Mouse (Mus musculus) left cerebral cortex, postnatal 10 days (tissue): ENCODE results near the gene Gm14391. TPM values are rescaled to one million over a fixed set of nuclear protein-coding genes. Genes with fewer than 3 reads are reported as not detected.
"Not testable (repeated sequence)": the region's sequence is repeated elsewhere in the genome, so short reads cannot be mapped to it uniquely, and the experiment has no call there.

ENCODE experiments used
- DNase-seq, 2 experiments: peaks; one replicate each; pipeline ENCODE4 v3.0.0; 2021 to 2022; ENCODE audit warnings: low spot score in 2 of 2, mixed read lengths in 1 of 2; ENCODE audit errors: extremely low spot score in 1 of 2
- intact Hi-C: fragments of 180-260 bp; cut with DNase I; formaldehyde crosslinking; loops from one replicate; pipeline ENCODE4 v1.15.1; 2025
- total RNA-seq, 2 experiments: library from RNA; stranded (reverse); gene quantifications; 2 replicates each; pipeline ENCODE4 v1.2.3; 2021

The Gm14391 gene
- 10 to 100 TPM; 84.8 to 86.5 TPM for total RNA-seq

GRCm38 (mm10) chr2:175206732-175207131 lies at the start of gene Gm14391:
TSS of gene Gm14391 (minus strand) at chr2:175206917.
- intact Hi-C loops, DNase-seq: not testable (repeated sequence)

DNA sequence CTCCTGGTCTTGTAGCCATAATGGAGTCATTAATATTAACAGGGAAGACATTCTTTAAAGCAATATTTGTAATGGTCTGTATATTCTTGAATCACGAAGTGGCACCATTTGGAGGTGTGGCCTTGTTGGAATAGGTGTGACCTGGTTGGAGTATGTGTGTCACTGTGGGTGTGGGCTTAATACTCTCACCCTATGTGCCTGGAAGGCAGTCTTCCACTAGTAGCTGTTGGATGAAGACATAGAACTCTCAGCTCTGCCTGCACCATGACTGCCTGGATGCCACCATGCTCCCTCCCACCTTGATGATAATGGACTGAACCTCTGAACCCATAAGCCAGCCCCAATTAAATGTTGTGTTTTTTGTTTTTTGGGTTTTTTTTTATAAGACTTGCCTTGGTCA lies 27.7 kb downstream of the Gm14391 start:
- intact Hi-C loops, DNase-seq: not testable (repeated sequence)

- DNase-seq = no peak
- intact Hi-C loops = no loop called here
These were observed 30.4 kb downstream of the Gm14391 start for GRCm38 (mm10) chr2:175176312-175176711.

DNA sequence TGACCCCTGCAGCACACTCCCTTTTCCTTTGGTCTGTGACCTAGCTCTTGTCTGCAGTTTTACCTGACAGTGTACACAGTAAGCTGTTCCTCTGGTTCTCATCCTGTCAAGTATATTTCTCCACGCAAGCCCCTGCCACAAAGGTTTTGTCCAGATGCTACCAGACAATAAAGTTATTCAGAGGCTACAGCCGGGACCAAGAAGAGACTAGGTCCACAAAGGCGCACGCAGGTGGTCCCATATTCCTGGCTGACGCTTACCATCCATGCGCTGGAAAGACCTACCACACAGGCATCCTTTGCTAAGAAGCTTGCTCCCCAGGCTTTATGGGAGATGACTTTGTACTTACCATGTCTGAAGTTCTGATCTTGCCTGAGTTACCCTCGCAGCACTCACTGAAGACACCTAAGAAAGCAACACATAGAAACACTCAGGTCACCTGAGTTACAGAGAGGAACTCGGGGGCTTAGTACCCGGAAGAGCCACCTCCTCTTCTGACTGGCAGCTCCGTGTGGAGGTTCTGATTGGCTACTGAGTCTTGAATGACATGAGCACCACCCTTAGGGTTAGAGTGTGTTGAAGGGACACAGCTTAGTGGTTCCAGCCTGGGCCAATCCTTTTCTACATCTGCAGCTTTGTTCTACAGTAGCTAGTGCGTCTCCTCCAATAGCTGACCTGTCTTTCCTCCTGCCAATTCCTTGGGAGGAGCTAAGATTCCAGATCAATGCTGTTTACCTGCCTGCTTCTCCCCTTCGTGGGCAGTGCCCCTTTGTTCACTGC lies 31.1 kb downstream of the Gm14391 start, which contains the start of gene Gm14443:
TSS of gene Gm14443 (minus strand) at position 471 of the 780 bp plus-strand sequence.
- intact Hi-C loops = not testable (repeated sequence)

DNA sequence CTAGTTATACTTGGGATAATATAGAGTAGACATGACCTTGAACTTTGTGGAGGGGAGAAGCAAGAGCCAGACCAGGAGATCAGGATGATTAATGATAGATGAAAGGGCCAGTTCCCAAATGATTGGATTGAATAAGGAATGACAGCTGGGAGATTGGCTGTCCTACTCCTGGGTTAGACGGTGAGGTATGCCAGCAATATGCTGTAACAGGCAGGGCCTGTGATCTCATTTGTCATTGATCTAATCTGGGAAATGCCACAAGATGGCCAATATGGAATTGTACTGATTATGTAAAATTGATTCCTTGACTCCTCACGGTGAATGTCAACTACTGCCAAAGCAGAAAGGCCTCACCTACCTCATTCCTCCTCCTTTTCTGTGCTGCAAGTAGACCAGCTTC lies 32.7 kb downstream of the Gm14391 start:
- intact Hi-C loops, DNase-seq: not testable (repeated sequence)

More for the DNA sequence above, 31.1 kb downstream of the Gm14391 start, which contains the start of gene Gm14443:
- DNase-seq = not testable (repeated sequence)

DNA sequence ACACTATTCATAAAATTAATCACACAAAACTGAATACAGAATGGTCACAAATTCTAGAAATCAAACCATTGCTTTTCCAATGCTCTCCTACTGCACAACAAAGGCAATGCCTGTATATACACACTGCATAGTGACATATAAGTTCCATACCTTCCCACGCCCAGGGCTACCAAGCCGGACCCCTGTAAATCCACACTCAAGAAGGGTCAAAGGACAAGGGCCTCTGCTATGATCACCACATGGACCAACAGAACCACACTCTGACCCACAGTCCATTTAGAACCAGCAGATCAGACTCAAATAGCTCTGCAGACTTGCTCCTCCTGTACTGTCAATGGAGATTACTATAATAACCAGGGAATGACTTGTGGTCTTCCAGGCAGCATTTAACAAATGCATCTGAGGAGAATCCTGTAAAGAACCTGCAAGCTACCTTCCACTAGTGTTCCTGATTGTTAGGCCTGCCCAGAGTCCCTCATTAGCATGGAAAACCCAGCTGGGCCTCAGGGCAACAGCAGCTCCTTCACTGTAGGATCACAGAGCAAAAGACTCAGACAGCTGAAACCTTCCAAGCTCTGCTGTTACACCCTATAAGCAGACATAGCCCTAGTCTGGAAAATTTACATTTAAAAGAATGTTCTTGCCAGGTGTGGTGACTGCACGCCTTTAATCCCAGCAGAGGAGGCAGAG lies 33.7 kb downstream of the Gm14391 start:
- DNase-seq, intact Hi-C loops: not testable (repeated sequence)

DNA sequence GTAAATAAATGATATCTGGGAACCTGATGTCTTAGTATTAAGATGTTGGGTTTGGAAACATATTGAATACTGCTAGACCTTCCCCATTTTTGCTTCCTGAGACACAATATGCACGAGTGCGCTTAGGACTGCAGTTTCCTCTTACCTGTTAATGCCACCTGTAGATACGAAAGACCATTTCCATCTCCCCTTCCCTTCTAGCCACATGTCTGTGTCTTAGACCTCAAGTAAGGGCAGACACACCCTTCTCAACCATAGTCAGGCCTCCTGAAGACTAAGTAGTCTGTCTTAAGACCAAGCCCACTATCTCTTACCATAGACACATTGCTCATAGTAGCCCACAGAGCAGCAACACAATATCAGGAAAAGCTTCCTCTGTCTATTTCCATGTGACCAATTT lies 34.6 kb downstream of the Gm14391 start:
- intact Hi-C loops = no loop called here

GRCm38 (mm10) chr2:175166870-175167269 lies 39.8 kb downstream of the Gm14391 start:
- intact Hi-C loops, DNase-seq: not testable (repeated sequence)

More for the DNA sequence above, 34.6 kb downstream of the Gm14391 start:
- no peak for DNase-seq

- intact Hi-C loops, DNase-seq: not testable (repeated sequence)
These were observed 41.6 kb downstream of the Gm14391 start for GRCm38 (mm10) chr2:175165110-175165509.

GRCm38 (mm10) chr2:175161438-175161837 lies 45.3 kb downstream of the Gm14391 start:
- DNase-seq, intact Hi-C loops: not testable (repeated sequence)

GRCm38 (mm10) chr2:175158642-175159041 lies 48.1 kb downstream of the Gm14391 start:
- intact Hi-C loops = no loop called here
- DNase-seq = no peak

DNA sequence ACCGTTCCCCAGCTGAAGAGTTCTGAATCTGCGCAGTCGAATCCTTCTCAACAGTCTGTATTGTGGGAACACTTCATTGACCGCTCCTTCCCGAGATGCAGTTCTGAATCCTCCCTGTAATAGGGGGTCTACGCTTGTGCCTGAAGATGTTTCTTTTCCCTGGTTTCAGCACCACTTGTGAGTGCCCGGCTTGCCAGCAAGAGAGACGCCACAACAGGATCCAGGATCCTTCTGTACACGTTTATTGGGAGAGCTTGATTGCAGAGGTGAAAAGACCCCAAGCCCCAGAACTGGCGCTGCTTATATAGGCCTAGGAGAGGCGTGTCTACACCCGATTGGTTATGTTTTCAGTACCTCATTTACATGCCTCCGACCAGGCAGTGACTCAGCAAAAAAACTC lies 50.0 kb downstream of the Gm14391 start:
- DNase-seq = no peak
- intact Hi-C loops = no loop called here

GRCm38 (mm10) chr2:175141993-175142295 lies 64.8 kb downstream of the Gm14391 start, which contains the start of gene Gm14399:
TSS of gene Gm14399 (minus strand) at chr2:175142012.
- DNase-seq, intact Hi-C loops: not testable (repeated sequence)

GRCm38 (mm10) chr2:175141118-175141992 lies 65.4 kb downstream of the Gm14391 start:
- intact Hi-C loops = not testable (repeated sequence)
- peak in 1 of 2 experiments; percentile 28 for DNase-seq

Other genes with a start within 250 kb of the Gm14391 start
- gene Gm14444, start 196.7 kb downstream of the Gm14391 start, total RNA-seq = 1 to 10 TPM; 1.2 to 1.3 TPM
- 1 to 10 TPM in 1 of 2 experiments, not detected in 1; 1.4 TPM for gene Gm14393, start 139.1 kb downstream of the Gm14391 start, total RNA-seq
- 10 to 100 TPM; 12.5 to 15.4 TPM for gene Gm14399, start 64.9 kb downstream of the Gm14391 start, total RNA-seq
- 1 to 10 TPM; 1.9 to 2.1 TPM for gene Gm14443, start 31.0 kb downstream of the Gm14391 start, total RNA-seq
- gene Gm14440, start 68.2 kb upstream of the Gm14391 start, total RNA-seq = 1 to 10 TPM in 1 of 2 experiments, not detected in 1; 7.6 TPM
- 10 to 100 TPM; 39.8 to 41.5 TPM for gene Gm4631, start 131.3 kb upstream of the Gm14391 start, total RNA-seq
- 1 to 10 TPM; 3.0 to 3.7 TPM for gene Zfp968, start 165.5 kb upstream of the Gm14391 start, total RNA-seq
- gene Gm4724, start 228.9 kb upstream of the Gm14391 start, total RNA-seq = 10 to 100 TPM; 12.2 to 13.2 TPM